Mouse (Mus musculus) heart, postnatal 0 days (tissue): ENCODE measurements around the gene Bst2.

ENCODE experiments used
- CTCF ChIP-seq: IDR thresholded peaks from 2 replicates; pipeline ENCODE4 v1.5.1; 2016; ENCODE audit warnings: antibody characterized with exemption, control low read depth, low read depth
- EP300 ChIP-seq: IDR thresholded peaks from 2 replicates; pipeline ENCODE4 v1.6.1; 2016; ENCODE audit warnings: antibody characterized with exemption, low read depth

- no peak for TF ChIP-seq CTCF
- TF ChIP-seq EP300: no peak
Measured at GRCm38 (mm10) chr8:71507589-71508104, 29.6 kb downstream of the Bst2 start.
